Mouse (Mus musculus) CD8-positive naive resting alpha-beta T cell, adult 2 months (primary cell): ENCODE measurements around the gene Mrpl47.
"Not testable (repeated sequence)": the region's sequence is repeated elsewhere in the genome, so short reads cannot be mapped to it uniquely, and the experiment has no call there.

Experiments
- DNase-seq, 2 experiments: peaks; one replicate each; pipeline ENCODE4 v3.0.0; 2022; ENCODE audit warnings: low read depth in 2 of 2, low spot score in 2 of 2

The Mrpl47 gene

DNA sequence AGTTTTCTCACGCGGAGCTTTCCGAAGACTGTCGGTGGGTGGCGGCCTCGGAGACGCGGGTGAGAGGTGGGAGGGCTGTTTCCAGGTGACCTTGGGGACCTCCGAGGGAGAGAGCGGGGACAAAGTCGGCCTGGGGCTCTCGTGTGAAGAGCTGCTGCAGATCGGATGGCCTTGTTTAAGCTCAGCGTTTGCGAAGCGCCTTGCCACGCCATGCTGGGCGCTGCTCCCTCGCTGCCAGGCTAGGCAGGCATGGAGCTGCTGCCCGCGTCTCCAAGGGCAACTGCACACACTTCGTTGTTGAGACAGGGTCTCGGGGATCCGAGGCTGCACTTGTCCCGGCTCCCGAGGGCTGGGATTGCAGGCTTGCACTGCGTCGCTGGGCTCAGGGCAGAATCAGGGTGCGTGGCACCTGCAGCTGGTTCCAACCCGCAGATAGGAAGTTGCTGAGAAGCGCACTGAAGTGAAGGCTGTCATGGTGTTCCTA lies at the start of gene Mrpl47:
Mrpl47 (minus strand) TSS at position 434 of the 484 bp plus-strand sequence.
- DNase-seq: no peak

GRCm38 (mm10) chr3:32770781-32771180 lies 33.4 kb upstream of the Mrpl47 start:
- no peak for DNase-seq

GRCm38 (mm10) chr3:32763902-32764301 lies 26.5 kb upstream of the Mrpl47 start:
- no peak for DNase-seq

DNA sequence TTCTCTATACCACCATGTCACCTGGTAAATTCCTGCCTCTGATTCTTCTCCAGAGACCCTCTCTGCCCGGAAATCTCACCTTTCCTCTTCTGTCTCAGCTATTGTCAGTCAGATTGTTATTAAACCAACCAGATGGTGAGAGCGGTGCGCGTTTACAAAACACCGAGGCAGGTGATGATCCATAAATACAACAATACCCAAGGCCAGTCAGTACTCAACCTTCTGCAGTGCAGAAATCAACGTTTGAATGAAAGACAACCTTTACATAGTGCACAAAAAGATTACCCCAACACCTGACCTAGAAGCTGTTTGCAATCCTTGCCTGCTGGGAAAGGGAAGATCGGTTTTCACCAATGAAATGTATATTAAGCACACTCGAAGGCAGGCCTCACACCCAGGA lies 25.6 kb upstream of the Mrpl47 start:
- no peak for DNase-seq

- DNase-seq: no peak
Observed at GRCm38 (mm10) chr3:32759212-32759611, 21.8 kb upstream of the Mrpl47 start.

DNA sequence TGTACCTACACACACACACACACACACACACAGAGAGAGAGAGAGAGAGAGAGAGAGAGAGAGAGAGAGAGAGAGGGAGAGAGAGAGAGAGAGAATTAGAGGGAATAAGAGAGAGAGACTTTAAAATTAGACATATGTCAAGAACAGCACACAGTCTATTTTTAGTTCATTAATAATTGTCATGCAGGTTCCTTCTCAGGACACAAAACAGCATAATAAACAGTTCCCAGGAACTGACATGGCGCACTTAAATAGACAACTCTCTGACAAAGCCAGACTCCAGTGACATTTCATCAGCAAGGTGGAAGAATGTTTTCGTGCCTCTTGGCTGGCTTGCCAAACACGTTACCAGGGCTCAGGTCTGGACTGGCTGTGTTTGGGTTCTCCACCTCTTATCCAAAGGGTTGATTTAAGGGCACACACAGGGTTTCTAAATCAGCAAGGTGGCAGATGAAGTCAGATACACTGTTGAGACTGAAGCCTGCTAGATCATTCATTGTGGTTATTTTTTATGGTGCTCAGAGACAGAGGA lies 17.0 kb upstream of the Mrpl47 start:
- no peak for DNase-seq

- DNase-seq: no peak
Observed at GRCm38 (mm10) chr3:32749820-32750579, 12.6 kb upstream of the Mrpl47 start.

- no peak for DNase-seq
Observed at GRCm38 (mm10) chr3:32748384-32748783, 11.0 kb upstream of the Mrpl47 start.

- DNase-seq: not testable (repeated sequence)
Observed at GRCm38 (mm10) chr3:32745426-32745825, 8.0 kb upstream of the Mrpl47 start.

GRCm38 (mm10) chr3:32745001-32745400 lies 7.6 kb upstream of the Mrpl47 start:
- no peak for DNase-seq

- no peak for DNase-seq
Observed at GRCm38 (mm10) chr3:32742276-32742780, 4.9 kb upstream of the Mrpl47 start.

DNA sequence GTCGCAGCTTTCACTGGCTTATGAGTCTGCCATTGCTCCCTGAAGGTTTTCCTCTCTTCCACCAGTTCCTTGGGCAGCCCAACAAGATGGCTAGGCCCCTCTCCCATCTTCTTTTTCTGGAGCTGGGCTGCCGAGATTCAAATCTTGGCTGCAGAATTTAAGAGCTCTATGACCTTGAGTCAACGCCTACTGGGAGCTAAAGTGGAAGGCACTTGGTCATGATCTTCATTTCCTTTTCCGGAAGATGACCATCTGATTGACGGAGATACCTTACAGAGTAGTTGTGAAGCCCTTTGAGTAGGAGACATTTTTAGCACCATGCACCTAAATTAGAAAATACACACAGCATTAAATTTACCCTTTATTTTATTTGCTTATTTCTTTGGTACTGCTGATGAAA lies 1.1 kb upstream of the Mrpl47 start:
- DNase-seq: no peak

GRCm38 (mm10) chr3:32736244-32737171 lies 897 bp downstream of the Mrpl47 start, which contains the start of gene Ndufb5:
Ndufb5 (plus strand) TSS chr3:32736990.
- DNase-seq: peak; percentile 96 to 97

- DNase-seq: no peak
Observed at GRCm38 (mm10) chr3:32727861-32728260, 9.5 kb downstream of the Mrpl47 start.

GRCm38 (mm10) chr3:32725951-32726350 lies 11.5 kb downstream of the Mrpl47 start:
- no peak for DNase-seq

- no peak for DNase-seq
Observed at GRCm38 (mm10) chr3:32724191-32724590, 13.2 kb downstream of the Mrpl47 start.

DNA sequence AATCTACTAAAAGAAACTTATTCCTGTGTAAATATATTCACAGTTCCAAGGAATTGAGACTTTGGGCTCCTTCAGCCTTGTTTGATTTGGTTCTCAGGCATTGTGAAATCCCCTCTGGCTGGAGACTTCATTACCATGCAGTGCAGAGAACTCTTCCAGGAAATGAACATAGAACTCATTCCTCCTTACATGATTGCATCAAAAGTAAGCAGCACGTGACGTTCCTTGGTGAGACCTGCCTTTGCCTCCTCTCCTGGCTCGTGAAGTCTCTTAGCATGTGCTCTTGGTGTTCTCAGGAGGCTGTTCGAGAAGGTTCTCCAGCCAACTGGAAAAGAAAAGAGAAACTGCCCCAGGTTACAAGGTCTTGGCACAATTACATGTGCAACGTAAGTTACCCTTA lies 19.1 kb downstream of the Mrpl47 start:
- DNase-seq: no peak

DNA sequence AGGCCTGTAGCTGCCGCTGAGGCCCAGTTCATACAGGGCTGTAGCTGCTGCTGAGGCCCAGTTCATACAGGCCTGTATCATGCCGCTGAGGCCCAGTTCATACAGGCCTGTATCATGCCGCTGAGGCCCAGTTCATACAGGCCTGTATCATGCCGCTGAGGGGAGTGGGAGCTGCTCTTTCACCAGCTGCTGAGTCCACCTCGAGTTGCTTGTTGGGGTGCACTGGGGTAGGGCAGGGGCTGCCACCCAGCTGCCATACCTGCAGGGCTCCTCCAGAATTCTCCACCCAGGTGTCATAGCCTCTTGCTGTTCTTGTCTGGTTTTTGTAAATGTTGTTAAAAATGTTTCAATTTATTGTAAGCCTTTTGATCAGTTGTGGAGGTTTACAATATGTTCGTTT lies 20.0 kb downstream of the Mrpl47 start:
- DNase-seq: not testable (repeated sequence)

DNA sequence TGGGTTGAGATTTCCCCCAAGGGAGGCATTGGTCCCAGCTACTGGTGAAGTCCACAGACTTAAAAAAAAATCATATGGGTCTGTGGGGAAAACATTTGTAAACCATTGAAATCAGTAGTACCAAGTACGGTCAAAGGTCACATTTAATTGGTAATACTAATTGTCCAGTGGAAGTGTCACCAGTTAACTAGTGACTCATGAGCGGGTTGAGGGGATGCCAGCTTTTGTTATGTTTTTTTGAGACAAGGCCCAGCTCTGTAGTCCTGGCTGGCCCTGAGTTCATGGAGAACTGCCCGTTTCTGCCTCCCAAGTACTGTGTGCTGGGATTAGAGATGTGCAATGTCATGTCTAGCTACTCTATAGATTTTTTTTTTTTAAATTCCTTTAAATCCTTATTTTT lies 23.7 kb downstream of the Mrpl47 start:
- no peak for DNase-seq

DNA sequence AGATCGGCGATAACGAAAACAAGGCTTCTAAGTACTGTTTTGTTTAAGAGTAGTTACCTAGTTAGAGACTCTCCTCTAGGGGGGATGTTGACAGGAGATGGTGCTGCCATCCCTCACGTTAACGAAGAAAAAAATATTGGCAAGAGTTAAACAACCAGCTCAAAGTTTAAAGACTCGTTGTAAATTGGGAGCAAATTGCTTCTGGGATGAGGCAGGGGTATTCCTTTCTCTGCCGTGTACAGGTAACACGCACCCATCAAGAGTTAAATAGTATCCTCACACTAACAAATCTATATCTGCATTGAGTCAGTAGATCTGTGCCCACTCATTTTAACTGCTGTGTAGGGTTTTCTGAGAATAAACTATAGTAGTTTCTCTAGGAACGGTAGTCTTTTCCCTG lies 28.0 kb downstream of the Mrpl47 start:
- no peak for DNase-seq
